Mouse (Mus musculus) ES-E14 (cell line): ENCODE data around the gene Traf4. TPM values are rescaled to one million over a fixed set of nuclear protein-coding genes. Genes with fewer than 3 reads are reported as not detected.
A peak's percentile ranks its signal among the peaks of the same experiment; 100 is the strongest.

Experiments used
- DNase-seq: peaks from one replicate; pipeline ENCODE4 v3.0.0-alpha.2; 2013; ENCODE audit warnings: low read depth, low spot score
- H3K27ac ChIP-seq: 2 replicates; pipeline ENCODE4 v1.5.1; 2012; ENCODE audit warnings: low read depth, mild to moderate bottlenecking, low read length, moderate library complexity, mixed read lengths; ENCODE audit not compliant: poor library complexity, insufficient read depth, severe bottlenecking
- H3K36me3 ChIP-seq: 2 replicates; pipeline ENCODE4 v1.6.1; 2012; ENCODE audit warnings: mild to moderate bottlenecking, low read length, moderate library complexity, mixed read lengths; ENCODE audit not compliant: control insufficient read depth, poor library complexity, insufficient read depth, severe bottlenecking
- H3K4me1 ChIP-seq, 2 experiments: fragments of 150-350 bp in 1 of 2; sonication (generic) in 1 of 2; 2 replicates each; pipeline ENCODE4 v1.6.1; 2012; ENCODE audit warnings: low read length in 2 of 2, mild to moderate bottlenecking in 1 of 2, mixed read lengths in 1 of 2; ENCODE audit not compliant: control insufficient read depth in 2 of 2, insufficient read depth in 2 of 2, poor library complexity in 1 of 2
- H3K4me3 ChIP-seq, 2 experiments: fragments of 150-350 bp in 1 of 2; sonication (generic) in 1 of 2; 2 replicates each; pipeline ENCODE4 v1.5.1; 2012; ENCODE audit warnings: low read length in 2 of 2, low read depth in 1 of 2, mild to moderate bottlenecking in 1 of 2, mixed read lengths in 1 of 2; ENCODE audit not compliant: insufficient read depth in 1 of 2, poor library complexity in 1 of 2, severe bottlenecking in 1 of 2
- H3K9ac ChIP-seq: 2 replicates; pipeline ENCODE4 v1.6.1; 2012; ENCODE audit warnings: low read depth, mild to moderate bottlenecking, low read length, mixed read lengths; ENCODE audit not compliant: poor library complexity, insufficient read depth, severe bottlenecking
- H3K9me3 ChIP-seq: fragments of 150-350 bp; sonication (generic); 2 replicates; pipeline ENCODE4 v1.6.1; 2012; ENCODE audit warnings: low read depth, mild to moderate bottlenecking, low read length; ENCODE audit not compliant: control insufficient read depth, insufficient read depth
- CHD2 ChIP-seq: IDR thresholded peaks from 2 replicates; pipeline ENCODE4 v1.6.1; 2014; ENCODE audit warnings: mild to moderate bottlenecking, low read depth, low read length, inconsistent platforms
- HCFC1 ChIP-seq: IDR thresholded peaks from 2 replicates; pipeline ENCODE4 v1.6.1; 2012; ENCODE audit warnings: low read length, inconsistent platforms, borderline replicate concordance; ENCODE audit not compliant: insufficient read depth
- MAFK ChIP-seq: IDR thresholded peaks from 2 replicates; pipeline ENCODE4 v1.6.1; 2014; ENCODE audit warnings: mild to moderate bottlenecking, low read depth, low read length, inconsistent platforms; ENCODE audit not compliant: insufficient read depth
- ZC3H11A ChIP-seq: IDR thresholded peaks from 2 replicates; pipeline ENCODE4 v1.6.1; 2012; ENCODE audit warnings: low read depth, mild to moderate bottlenecking, inconsistent platforms, low read length, borderline replicate concordance
- ZNF384 ChIP-seq: IDR thresholded peaks from 2 replicates; pipeline ENCODE4 v1.6.1; 2012; ENCODE audit warnings: low read depth, low read length, inconsistent platforms
- in situ Hi-C, 2 experiments: fragments of 600-800 bp; cut with MboI; formaldehyde crosslinking; loops; one replicate each; pipeline ENCODE4 v1.15.1; 2025; ENCODE audit warnings: low sequenced_read_pairs in 2 of 2, inconsistent platforms in 1 of 2; ENCODE audit not compliant: unreplicated experiment in 2 of 2
- total RNA-seq: library from RNA; depleted of rRNA; stranded (reverse); fragments of 300-350 nt; gene quantifications from 2 replicates; pipeline ENCODE4 v1.2.3, GENCODE M21; 2012

Traf4 gene
- total RNA-seq, 1 experiment = 78.2 TPM

- in situ Hi-C loops = no loop called here
- Histone ChIP-seq H3K4me1 (peaks cover 0 to 38% of the 10 kb centered on the region in 2 experiments; a peak in 3 of 4 replicates), H3K9ac (no peak overlapping the region), H3K27ac (no peak overlapping the region), H3K4me3 (no peak overlapping the region), H3K9me3 (no peaks in the 10 kb centered on the region), H3K36me3 (peaks cover 54% of the 10 kb centered on the region)
- DNase-seq = no peak
- TF ChIP-seq CHD2 = no peak
- TF ChIP-seq HCFC1 = no peak
- no peak for TF ChIP-seq MAFK
- no peak for TF ChIP-seq ZC3H11A
Observed at GRCm38 (mm10) chr11:78161968-78162367, 3.4 kb downstream of the Traf4 start.

GRCm38 (mm10) chr11:78161169-78161568, 4.2 kb downstream of the Traf4 start:
- no peak overlapping the region for H3K27ac ChIP-seq
- in situ Hi-C loops = no loop called here
- TF ChIP-seq HCFC1 (no peak), MAFK (no peak), ZC3H11A (no peak), ZNF384 (no peak), CHD2 (no peak)
- H3K4me1 ChIP-seq = peaks cover 0 to 35% of the 10 kb centered on the region in 2 experiments; a peak in 2 of 4 replicates
- H3K36me3 ChIP-seq = peaks cover 54% of the 10 kb centered on the region
- H3K9me3 ChIP-seq = no peaks in the 10 kb centered on the region
- H3K4me3 ChIP-seq = no peak overlapping the region
- no peak overlapping the region for H3K9ac ChIP-seq
- no peak for DNase-seq

- no peak for DNase-seq
- TF ChIP-seq HCFC1 = no peak
- no peak for TF ChIP-seq ZC3H11A
- no peak for TF ChIP-seq ZNF384
- no peak for TF ChIP-seq CHD2
- no peak for TF ChIP-seq MAFK
- in situ Hi-C loops = no loop called here
- Histone ChIP-seq H3K4me1 (peaks cover 0 to 33% of the 10 kb centered on the region in 2 experiments; a peak in 1 of 4 replicates), H3K27ac (no peak overlapping the region), H3K4me3 (no peak overlapping the region), H3K9me3 (no peaks in the 10 kb centered on the region), H3K36me3 (peaks cover 54% of the 10 kb centered on the region), H3K9ac (no peak overlapping the region)
Observed at GRCm38 (mm10) chr11:78160675-78161074, 4.7 kb downstream of the Traf4 start.

- peaks cover 54% of the 10 kb centered on the region for H3K36me3 ChIP-seq
- no peaks in the 10 kb centered on the region for H3K9me3 ChIP-seq
- no peak overlapping the region for H3K27ac ChIP-seq
- no peak for TF ChIP-seq ZNF384
- TF ChIP-seq MAFK = no peak
- TF ChIP-seq CHD2 = no peak
- no peak for TF ChIP-seq HCFC1
- TF ChIP-seq ZC3H11A = no peak
- in situ Hi-C loops = no loop called here
- H3K4me1 ChIP-seq = peaks cover 0 to 33% of the 10 kb centered on the region in 2 experiments; a peak in 1 of 4 replicates
- no peak for DNase-seq
- H3K4me3 ChIP-seq = 0 out of 4 replicates have a peak overlapping the region, but pooled peaks of 1 of the 2 experiments have one; percentile 8
- H3K9ac ChIP-seq = 0 out of 2 replicates have a peak overlapping the region, but pooled peaks have one; percentile 0
Observed at GRCm38 (mm10) chr11:78160171-78160570, 5.2 kb downstream of the Traf4 start.

GRCm38 (mm10) chr11:78159557-78159956, 5.8 kb downstream of the Traf4 start:
- H3K4me1 ChIP-seq = peaks cover 0 to 34% of the 10 kb centered on the region in 2 experiments; a peak in 1 of 4 replicates

More at GRCm38 (mm10) chr11:78159557-78159956, 5.8 kb downstream of the Traf4 start:
- no peak overlapping the region for H3K27ac ChIP-seq
- no peak overlapping the region for H3K4me3 ChIP-seq
- H3K36me3 ChIP-seq = peaks cover 60% of the 10 kb centered on the region
- H3K9ac ChIP-seq = no peak overlapping the region
- H3K9me3 ChIP-seq = no peaks in the 10 kb centered on the region
- DNase-seq = no peak
- no peak for TF ChIP-seq ZNF384
- no peak for TF ChIP-seq CHD2
- no peak for TF ChIP-seq MAFK
- TF ChIP-seq ZC3H11A = no peak
- in situ Hi-C loops = no loop called here
